Mouse (Mus musculus) c-Kit-positive CD71-positive TER-119-positive erythroid progenitor cells, embryonic 14.5 days (primary cell): ENCODE results near the gene Wdr78.

Experiments used
- DNase-seq: peaks from one replicate; pipeline ENCODE4 v3.0.0-alpha.2; 2013; ENCODE audit warnings: low spot score

Wdr78 gene

DNA sequence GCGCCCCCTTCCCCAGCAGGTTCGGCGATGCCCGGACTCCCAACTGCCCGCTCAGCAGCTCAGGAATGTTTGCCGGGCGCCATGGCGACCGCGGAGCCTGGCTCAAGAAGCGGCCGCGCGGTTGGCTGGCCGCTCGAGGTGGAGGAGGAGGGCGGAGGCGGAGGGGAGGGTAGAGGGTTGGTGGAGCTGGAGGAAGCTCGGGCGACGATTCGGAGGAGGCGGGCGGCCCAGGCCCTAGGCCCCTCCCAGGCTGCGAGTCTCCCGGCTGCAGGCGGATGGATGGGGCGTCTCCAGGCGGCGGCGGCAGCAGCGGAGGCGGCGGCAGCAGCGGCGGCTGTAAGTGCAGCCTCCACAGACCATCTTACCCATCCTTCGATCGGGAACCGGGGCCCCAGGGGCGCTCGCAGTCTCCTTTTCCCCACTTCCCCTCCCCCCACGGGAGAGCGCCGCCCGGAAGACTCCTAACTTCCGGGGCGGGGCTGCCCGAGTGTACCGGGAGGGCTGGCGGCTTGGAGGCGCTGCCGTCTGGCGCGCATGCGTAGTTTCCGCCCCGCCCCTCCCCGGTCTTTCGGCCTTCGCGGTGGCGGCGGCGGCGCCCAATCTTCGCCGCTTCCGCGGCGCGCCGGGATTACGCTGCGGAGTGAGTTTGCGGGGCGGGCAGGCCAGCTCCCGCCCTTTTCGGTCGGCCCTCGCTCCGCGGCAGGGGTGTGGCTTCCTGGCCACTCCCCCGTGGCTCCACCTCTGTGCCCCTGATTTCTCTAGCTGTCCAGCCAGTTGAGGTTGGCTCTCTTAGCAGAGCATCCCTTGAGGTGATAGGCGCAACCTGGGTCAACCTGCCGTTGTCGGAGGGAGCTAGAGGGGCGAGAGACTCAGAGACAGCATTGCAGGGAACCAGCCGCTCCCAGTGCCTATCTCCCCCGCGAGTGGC, at the start of gene Wdr78, which contains the start of gene Mier1:
Gene Wdr78, minus strand, starts transcription at position 372 of the 928 bp plus-strand sequence.
Gene Mier1, plus strand, starts transcription at position 207 of the 928 bp plus-strand sequence.
- peak; percentile 94 for DNase-seq

GRCm38 (mm10) chr4:103158781-103159180, 44.4 kb upstream of the Wdr78 start:
- no peak for DNase-seq

- DNase-seq: no peak
Observed at GRCm38 (mm10) chr4:103151946-103152345, 37.6 kb upstream of the Wdr78 start.

DNA sequence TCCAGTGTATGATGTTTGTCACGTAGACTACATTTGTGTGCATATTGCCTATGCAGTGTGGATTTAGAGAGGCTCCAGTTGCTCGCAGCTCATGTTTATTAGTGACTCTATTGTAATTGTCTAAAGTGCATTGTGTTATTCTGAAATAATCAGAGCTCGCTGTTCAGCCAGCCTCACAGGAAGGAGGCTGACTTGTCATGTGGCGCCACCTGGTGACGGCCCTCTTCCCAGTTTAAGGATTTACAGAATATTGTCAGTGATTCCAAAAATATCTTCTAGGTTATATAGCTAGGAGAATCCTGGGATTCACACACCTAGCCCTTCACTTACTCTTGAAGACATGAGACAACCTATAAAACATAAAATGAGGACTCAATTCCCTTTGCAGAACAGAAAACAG, 32.0 kb upstream of the Wdr78 start:
- DNase-seq: peak; percentile 45

- DNase-seq: no peak
Observed at GRCm38 (mm10) chr4:103136946-103137345, 22.6 kb upstream of the Wdr78 start.

DNA sequence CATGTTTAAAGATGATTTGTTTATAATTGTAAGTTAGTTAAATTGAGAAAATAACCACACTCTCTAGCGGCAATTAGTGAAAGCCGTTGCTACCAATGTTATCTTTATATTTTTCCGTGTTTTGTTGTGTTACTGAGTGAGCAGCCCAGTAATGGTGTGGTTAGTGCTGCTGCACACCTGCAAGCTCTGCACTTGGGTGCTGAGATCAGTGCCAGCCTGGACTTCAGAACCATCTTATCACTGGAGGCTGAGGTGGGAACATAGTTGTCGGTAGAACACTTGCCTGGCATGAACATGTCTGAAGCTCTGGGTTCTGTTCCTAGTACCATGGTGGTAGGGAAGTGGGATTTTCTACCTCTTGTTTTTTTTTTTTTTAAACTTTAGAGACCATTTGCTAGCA, 12.2 kb upstream of the Wdr78 start:
- no peak for DNase-seq

DNA sequence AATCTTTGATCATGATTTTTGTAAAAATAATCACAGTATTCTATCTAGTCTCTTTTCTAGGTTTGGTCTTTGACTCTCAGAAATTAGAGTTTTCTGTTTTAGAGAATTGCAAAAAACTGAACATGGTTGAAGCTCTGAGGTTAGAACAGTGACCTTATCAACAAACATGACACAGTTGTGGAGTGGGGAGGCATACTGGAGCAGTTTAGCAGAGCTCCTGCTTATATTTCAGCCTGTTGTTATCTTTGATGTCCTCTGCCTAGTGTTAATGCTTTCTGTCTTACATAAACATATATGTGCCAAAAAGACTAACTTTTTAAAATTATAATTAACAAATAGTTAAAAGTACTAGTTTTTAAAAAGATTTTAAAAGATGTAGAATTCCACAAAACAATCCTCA, 9.3 kb upstream of the Wdr78 start:
- peak; percentile 21 for DNase-seq

DNA sequence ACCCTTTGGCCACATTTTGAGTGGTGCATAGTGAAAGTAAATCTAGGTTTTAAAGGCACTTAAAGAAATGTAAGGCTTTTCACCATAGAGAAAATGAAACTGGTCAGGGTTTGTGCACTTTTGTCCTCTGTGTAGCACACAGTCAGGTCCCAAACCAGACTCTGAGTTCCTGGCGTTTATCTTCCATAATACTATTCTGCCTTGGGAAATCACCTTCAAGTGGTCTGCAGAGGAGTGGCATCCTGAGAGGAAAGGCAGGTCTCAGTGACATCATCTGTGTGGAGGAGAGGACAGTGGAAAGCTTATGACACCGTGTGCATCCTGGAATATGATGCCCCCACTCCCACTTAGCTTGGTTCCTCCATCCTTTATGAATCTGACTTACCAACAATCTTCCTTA, 8.7 kb upstream of the Wdr78 start:
- DNase-seq: no peak

DNA sequence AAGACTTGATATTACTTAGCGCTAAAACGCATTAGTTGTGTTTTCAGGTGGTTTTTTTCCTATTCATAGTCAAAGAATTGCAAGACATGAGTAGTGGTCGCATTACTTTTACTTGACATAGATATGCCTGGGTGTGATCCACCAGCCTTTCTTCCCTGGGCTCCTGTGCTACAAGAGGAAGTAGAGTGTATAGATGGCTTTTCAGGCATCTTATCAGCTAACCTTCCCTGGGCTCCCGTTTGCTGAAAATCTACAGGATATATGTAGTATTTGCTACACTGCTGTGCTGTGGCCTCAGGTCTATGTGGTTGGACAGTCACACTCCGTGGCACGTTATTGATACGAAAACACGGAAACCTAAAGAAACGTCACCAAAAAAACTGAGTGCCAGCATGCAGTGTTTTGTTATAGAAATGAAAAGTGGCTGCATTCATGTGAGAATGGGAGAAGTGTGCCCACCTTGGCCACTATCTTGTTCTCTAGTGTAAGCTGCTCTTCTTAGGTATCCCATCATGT, 6.6 kb upstream of the Wdr78 start:
- DNase-seq: peak; percentile 23

DNA sequence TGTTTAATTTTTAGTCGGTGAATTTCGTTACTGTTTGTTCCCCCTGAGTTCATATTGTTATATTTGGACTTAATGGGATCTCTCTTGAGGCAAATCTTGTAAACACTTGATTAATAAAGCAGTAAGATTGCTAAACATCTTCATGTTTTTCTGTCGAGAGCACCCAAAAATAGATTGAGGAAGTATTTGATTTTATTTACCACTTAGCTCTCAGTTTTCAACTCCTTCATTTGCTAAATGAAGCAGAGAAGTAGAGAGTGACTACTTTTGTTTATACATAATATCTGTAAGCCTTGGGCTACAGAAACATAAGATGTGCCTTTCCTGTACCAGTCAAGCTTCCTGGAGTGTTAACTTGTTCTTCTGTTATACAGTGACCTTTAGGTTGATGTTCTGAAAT, 6.0 kb upstream of the Wdr78 start:
- DNase-seq: no peak

DNA sequence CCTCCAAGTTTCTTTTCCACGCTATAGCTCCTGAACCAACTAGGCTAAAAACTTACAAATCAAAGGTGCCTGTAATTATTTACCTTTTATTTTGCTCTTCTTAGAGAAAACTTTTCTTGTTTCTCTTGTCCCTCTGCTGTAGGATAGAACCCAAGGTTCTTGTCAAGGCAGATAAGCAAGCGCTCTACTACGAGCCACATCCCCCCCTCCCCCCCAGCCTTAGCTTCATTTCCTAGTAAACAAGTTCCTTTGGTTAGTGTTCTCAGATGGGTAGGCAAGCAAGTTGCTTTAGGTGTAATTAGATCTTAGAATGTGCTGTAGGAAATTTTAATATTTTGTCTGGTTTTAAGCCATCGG, 5.7 kb upstream of the Wdr78 start:
- peak; percentile 71 for DNase-seq

GRCm38 (mm10) chr4:103119229-103120027, 5.1 kb upstream of the Wdr78 start:
- peak; percentile 78 for DNase-seq

GRCm38 (mm10) chr4:103118888-103119228, 4.5 kb upstream of the Wdr78 start:
- no peak for DNase-seq

DNA sequence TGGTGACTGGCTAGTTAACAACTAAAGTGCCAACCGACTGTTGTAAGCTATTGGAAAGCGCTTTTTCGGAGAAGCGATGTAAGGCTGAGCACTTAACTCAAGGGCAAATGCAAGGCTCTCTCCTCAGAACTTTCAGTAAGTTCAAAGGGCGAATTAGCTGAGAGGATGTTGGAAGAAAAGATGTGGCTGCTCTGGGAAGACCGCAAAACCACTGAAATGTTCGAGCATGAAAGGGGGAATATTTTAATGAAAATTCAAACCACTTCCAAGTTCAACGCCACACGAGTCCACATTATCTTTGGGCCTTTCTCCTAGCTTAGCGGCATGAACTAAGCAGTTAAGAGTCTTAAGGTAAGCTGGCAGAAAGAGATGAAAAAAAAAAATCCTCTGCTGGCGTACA, 953 bp downstream of the Wdr78 start:
- peak; percentile 37 for DNase-seq

DNA sequence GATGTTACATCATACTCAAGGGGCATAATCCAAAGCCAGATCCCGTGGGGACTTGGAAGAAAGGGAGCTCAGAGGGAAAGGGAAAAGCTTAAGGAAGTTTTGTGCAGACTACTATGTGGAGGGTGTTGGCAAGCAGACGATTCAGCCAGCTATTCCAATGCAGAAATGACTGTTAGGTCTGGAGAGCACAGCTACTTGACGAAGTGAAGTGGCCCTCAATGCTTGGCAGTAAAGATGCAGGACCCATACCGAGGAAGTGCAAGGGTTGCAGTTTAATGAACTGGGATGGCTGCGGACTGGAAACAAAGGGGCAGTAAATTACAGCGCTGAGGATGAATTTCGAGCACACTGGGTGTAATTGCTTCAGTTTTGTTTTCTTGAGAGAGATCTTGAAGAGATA, 1.7 kb downstream of the Wdr78 start:
- no peak for DNase-seq

DNA sequence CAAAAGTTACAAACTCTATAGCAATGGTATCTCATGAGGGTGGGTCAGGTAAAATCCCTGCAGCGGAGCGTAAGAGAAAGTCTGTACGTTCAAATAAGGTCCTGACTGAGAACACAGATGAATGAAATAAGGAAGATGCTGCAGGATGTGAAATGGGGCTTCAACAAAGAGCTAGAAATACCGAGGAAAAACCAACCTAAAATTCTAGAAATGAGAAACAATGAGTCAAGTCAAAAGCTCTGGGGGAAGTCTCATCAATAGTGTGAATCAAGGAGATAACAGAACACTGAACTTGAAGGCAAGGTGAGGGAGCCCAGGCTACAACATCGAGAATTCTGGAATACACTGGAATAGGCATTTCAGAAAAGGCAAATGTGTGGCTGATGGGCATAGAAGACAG, 15.8 kb downstream of the Wdr78 start:
- no peak for DNase-seq

GRCm38 (mm10) chr4:103095921-103096320, 18.4 kb downstream of the Wdr78 start:
- no peak for DNase-seq

GRCm38 (mm10) chr4:103085237-103085636, 29.1 kb downstream of the Wdr78 start:
- DNase-seq: peak; percentile 4

- DNase-seq: no peak
Observed at GRCm38 (mm10) chr4:103070631-103071030, 43.7 kb downstream of the Wdr78 start.

GRCm38 (mm10) chr4:103067906-103068655, 46.3 kb downstream of the Wdr78 start:
- no peak for DNase-seq

GRCm38 (mm10) chr4:103064976-103065375, 49.4 kb downstream of the Wdr78 start:
- no peak for DNase-seq

GRCm38 (mm10) chr4:103064421-103064820, 49.9 kb downstream of the Wdr78 start:
- DNase-seq: no peak
